Comparison of ENCODE assay signal across 21 mouse cellular contexts in the genomic region with DNA sequence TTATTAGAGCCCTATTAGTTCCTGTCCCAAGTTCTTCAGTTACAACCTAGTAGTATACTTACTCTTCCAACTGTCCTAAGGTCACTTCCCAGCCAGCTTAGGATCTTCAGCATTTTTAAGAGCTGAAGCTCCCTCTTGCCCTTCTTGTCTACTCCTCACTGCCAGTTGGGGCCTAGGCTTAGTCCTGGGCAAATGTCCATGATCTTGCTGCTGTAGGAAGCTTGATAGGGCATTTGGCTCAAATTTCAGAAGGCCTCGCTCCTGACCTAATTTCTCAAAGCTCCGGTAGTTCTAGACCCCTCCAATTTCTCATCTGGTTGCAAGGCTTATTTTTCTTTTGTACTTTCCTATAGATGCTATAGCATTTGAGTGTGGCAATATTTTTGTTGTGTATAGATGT. TPM values are rescaled to one million over a fixed set of nuclear protein-coding genes. Genes with fewer than 3 reads are reported as not detected.
DNase-seq lines count a peak whose midpoint lies in the region; TF ChIP-seq lines count a peak whose summit lies in the region.
"Had no signal": no experiment of that assay in that cellular context is flagged by ENCODE, and none has a peak within 500 bp of the region (broad histone marks: within the 10 kb centered on the region; RNA-seq: fewer than 3 reads in every experiment).

No protein-coding gene starts in this region.

- peaks cover 22% of the 10 kb centered on the region for H3K27me3 ChIP-seq in limb, embryonic 10.5 days (ENCODE audit: low read depth, poor library complexity, severe bottlenecking)
- H3K27me3 ChIP-seq: embryonic facial prominence, embryonic 15.5 days; hindbrain, embryonic 13.5 days; intestine, embryonic 15.5 days had no signal

- H3K9me3 ChIP-seq in limb, embryonic 10.5 days (replicated peaks): no peaks in the 10 kb centered on the region
- H3K9me3 ChIP-seq: embryonic facial prominence, embryonic 15.5 days; forebrain, embryonic 10.5 days; heart, embryonic 10.5 days; hindbrain, embryonic 13.5 days; intestine, embryonic 15.5 days; midbrain, embryonic 10.5 days had no signal

- H3K27ac ChIP-seq in layer of hippocampus, adult 2 months: 0 out of 2 replicates have a peak overlapping the region, but pooled peaks have one; percentile 18
- H3K27ac ChIP-seq in limb, embryonic 10.5 days: no peak overlapping the region
- H3K27ac ChIP-seq: embryonic facial prominence, embryonic 15.5 days; forebrain, embryonic 10.5 days; heart, embryonic 10.5 days; hindbrain, embryonic 13.5 days; intestine, embryonic 15.5 days; midbrain, embryonic 10.5 days had no signal

- 90% methylated on average over 2 of the region's 2 CpGs for WGBS in limb, embryonic 10.5 days

- H3K4me1 ChIP-seq in limb, embryonic 10.5 days: peaks cover 12% of the 10 kb centered on the region

- DNase-seq in adrenal gland, postnatal 14 days: peak; percentile 47
- DNase-seq in adrenal gland, adult 8-10 months: no peak
- peak; percentile 17 to 44 for DNase-seq in gastrocnemius, adult 8-10 months (ENCODE audit: low spot score in 2 of 2)
- no peak for DNase-seq in gastrocnemius, postnatal 4 days (ENCODE audit: low spot score in 2 of 2)
- no peak for DNase-seq in layer of hippocampus, adult 2 months (ENCODE audit: low spot score in 2 of 2)
- no peak for DNase-seq in layer of hippocampus, postnatal 25 days (ENCODE audit: extremely low spot score in 1 of 2, low spot score in 1 of 2)
- peak; percentile 73 for DNase-seq in skeletal muscle tissue, adult 2 months (ENCODE audit: low read depth, low spot score)
- no peak for DNase-seq in limb, embryonic 10.5 days (ENCODE audit: low spot score)
- DNase-seq: embryo, embryonic 11 days; layer of hippocampus, postnatal 36 days; liver; lung, adult 2 months; lung, postnatal 4 days; right cerebral cortex, postnatal 14 days; thymus, postnatal 4 days had no signal

- peaks cover 74% of the 10 kb centered on the region for H3K36me3 ChIP-seq in limb, embryonic 10.5 days

- TF ChIP-seq CTCF in layer of hippocampus, adult 2 months (conservative IDR thresholded peaks at IDR 0.05): no peak

- H3K4me3 ChIP-seq in layer of hippocampus, adult 2 months: no peak overlapping the region
- H3K4me3 ChIP-seq in limb, embryonic 10.5 days: no peak overlapping the region
- H3K4me3 ChIP-seq: embryonic facial prominence, embryonic 15.5 days; forebrain, embryonic 10.5 days; heart, embryonic 10.5 days; hindbrain, embryonic 13.5 days; intestine, embryonic 15.5 days; midbrain, embryonic 10.5 days had no signal

RNA-seq across cellular contexts. Expression of a gene that starts 7.7 kb away (rescaled TPM):
- total RNA-seq in adrenal gland, postnatal 14 days (2021): 278 and 345 TPM in 2 replicates
- 100 to 1,000 TPM; 182 to 291 (median 250) TPM for total RNA-seq in adrenal gland, adult 8-10 months (2022)
- 100 to 1,000 TPM; 238 to 367 (median 290) TPM for total RNA-seq in gastrocnemius, adult 8-10 months (2022)
- 100 to 1,000 TPM; 159 to 202 TPM for total RNA-seq in gastrocnemius, postnatal 4 days (2021)
- total RNA-seq in layer of hippocampus, adult 2 months (2021): 100 to 1,000 TPM; 109 to 111 TPM
- 100 to 1,000 TPM; 158 to 178 TPM for total RNA-seq in layer of hippocampus, postnatal 25 days (2021)
- polyA plus RNA-seq in limb, embryonic 10.5 days (2016; fragmentation: Nextera tagmentation; extraction: Ambion mirVana): 15.2 and 23.5 TPM in 2 replicates

RNA-seq across cellular contexts. Expression of a gene that starts 31.3 kb away (rescaled TPM):
- total RNA-seq in adrenal gland, postnatal 14 days (2021): 28.2 and 36.1 TPM in 2 replicates
- 10 to 100 TPM; 31.3 to 50.4 (median 38.7) TPM for total RNA-seq in adrenal gland, adult 8-10 months (2022)
- 10 to 100 TPM; 19.4 to 26.7 (median 21.5) TPM for total RNA-seq in gastrocnemius, adult 8-10 months (2022)
- 10 to 100 TPM; 28.6 to 29.4 TPM for total RNA-seq in gastrocnemius, postnatal 4 days (2021)
- 10 to 100 TPM; 26.3 to 26.6 TPM for total RNA-seq in layer of hippocampus, adult 2 months (2021)
- 10 to 100 TPM; 25.7 to 27.0 TPM for total RNA-seq in layer of hippocampus, postnatal 25 days (2021)
- 51.7 and 53.9 TPM in 2 replicates for polyA plus RNA-seq in limb, embryonic 10.5 days (2016; fragmentation: Nextera tagmentation; extraction: Ambion mirVana)

Comparison
In these comparisons a context has a peak if more than half of its experiments do, and no peak if none do; other contexts are left out.
1. DNase-seq: peak in adrenal gland, postnatal 14 days (single experiment), gastrocnemius, adult 8-10 months (2 of 2) and skeletal muscle tissue, adult 2 months (single experiment); none in adrenal gland, adult 8-10 months (single experiment), gastrocnemius, postnatal 4 days (0 of 2), layer of hippocampus, adult 2 months (0 of 2), layer of hippocampus, postnatal 25 days (0 of 2) and limb, embryonic 10.5 days (single experiment).